Mouse (Mus musculus): ENCODE results near the gene Adamts14. TPM values are rescaled to one million over a fixed set of nuclear protein-coding genes. Genes with fewer than 3 reads are reported as not detected.

Gene Adamts14
- polyA plus RNA-seq, 1 experiment from 2014 or later, result 0.85 TPM

GRCm38 (mm10) chr10:61297477-61297876 lies 24.2 kb upstream of the Adamts14 start, which contains the start of gene Prf1:
Prf1 (plus strand) TSS chr10:61297833.
- H3K4me3 ChIP-seq (replicated peaks), result no peak within 1 kb of the TSS
- no peak within 1 kb of the TSS for H3K4me2 ChIP-seq
- no peaks in the 10 kb centered on the region for H3K4me1 ChIP-seq (replicated peaks)
- H3K36me3 ChIP-seq, result no peaks in the 10 kb centered on the region
- H3K27ac ChIP-seq, result no peak within 1 kb of the TSS
- no peak within 1 kb of the TSS for H3K9ac ChIP-seq (replicated peaks)
- no peaks in the 10 kb centered on the region for H3K9me3 ChIP-seq
- H3K27me3 ChIP-seq, result no peaks in the 10 kb centered on the region; the same call in 1 of the 2 replicates
- ATAC-seq (ENCODE audit: insufficient number of reproducible peaks, insufficient read depth, low FRiP score, low TSS enrichment, low read depth), result no peak
- 75% methylated on average over 7 of the region's 7 CpGs for WGBS

GRCm38 (mm10) chr10:61296713-61297445 lies 23.6 kb upstream of the Adamts14 start:
- Histone ChIP-seq H3K4me3 (replicated peaks) (no peak overlapping the region), H3K36me3 (no peaks in the 10 kb centered on the region), H3K27ac (no peak overlapping the region), H3K4me2 (no peak overlapping the region), H3K9ac (replicated peaks) (no peak overlapping the region), H3K27me3 (no peaks in the 10 kb centered on the region; the same call in 1 of the 2 replicates), H3K9me3 (no peaks in the 10 kb centered on the region), H3K4me1 (replicated peaks) (no peaks in the 10 kb centered on the region)
- ATAC-seq (ENCODE audit: insufficient number of reproducible peaks, insufficient read depth, low FRiP score, low TSS enrichment, low read depth), result no peak
- WGBS, result 82% methylated on average over 8 of the region's 8 CpGs

- H3K4me2 ChIP-seq, result no peak overlapping the region
- H3K27me3 ChIP-seq, result no peaks in the 10 kb centered on the region; the same call in 1 of the 2 replicates
- no peaks in the 10 kb centered on the region for H3K9me3 ChIP-seq
- H3K27ac ChIP-seq, result no peak overlapping the region
- no peak for ATAC-seq (ENCODE audit: insufficient number of reproducible peaks, insufficient read depth, low FRiP score, low TSS enrichment, low read depth)
- no peaks in the 10 kb centered on the region for H3K36me3 ChIP-seq
- H3K4me1 ChIP-seq (replicated peaks), result no peaks in the 10 kb centered on the region
- WGBS, result 84% methylated on average over 8 of the region's 8 CpGs
- no peak overlapping the region for H3K4me3 ChIP-seq (replicated peaks)
- no peak overlapping the region for H3K9ac ChIP-seq (replicated peaks)
These were observed 21.0 kb upstream of the Adamts14 start for GRCm38 (mm10) chr10:61294242-61294641.

GRCm38 (mm10) chr10:61290479-61290878 lies 17.2 kb upstream of the Adamts14 start:
- 0 out of 2 replicates have a peak, but pooled peaks cover 6% of the 10 kb centered on the region for H3K4me1 ChIP-seq (replicated peaks)
- no peak for ATAC-seq (ENCODE audit: insufficient number of reproducible peaks, insufficient read depth, low FRiP score, low TSS enrichment, low read depth)
- H3K27ac ChIP-seq, result 0 out of 2 replicates have a peak overlapping the region, but pooled peaks have one; percentile 29
- no peak overlapping the region for H3K4me2 ChIP-seq
- no peaks in the 10 kb centered on the region for H3K36me3 ChIP-seq
- 78% methylated on average over 2 of the region's 2 CpGs for WGBS
- H3K27me3 ChIP-seq, result no peaks in the 10 kb centered on the region
- H3K9me3 ChIP-seq, result no peaks in the 10 kb centered on the region
- H3K4me3 ChIP-seq (replicated peaks), result no peak overlapping the region
- no peak overlapping the region for H3K9ac ChIP-seq (replicated peaks)

- no peak overlapping the region for H3K27ac ChIP-seq
- H3K9ac ChIP-seq (replicated peaks), result no peak overlapping the region
- no peak overlapping the region for H3K4me3 ChIP-seq (replicated peaks)
- 82% methylated on average over 2 of the region's 2 CpGs for WGBS
- no peak for ATAC-seq (ENCODE audit: insufficient number of reproducible peaks, insufficient read depth, low FRiP score, low TSS enrichment, low read depth)
- H3K36me3 ChIP-seq, result no peaks in the 10 kb centered on the region
- no peaks in the 10 kb centered on the region for H3K27me3 ChIP-seq
- H3K4me1 ChIP-seq (replicated peaks), result 0 out of 2 replicates have a peak, but pooled peaks cover 6% of the 10 kb centered on the region
- H3K4me2 ChIP-seq, result no peak overlapping the region
- H3K9me3 ChIP-seq, result no peaks in the 10 kb centered on the region
These were observed 16.8 kb upstream of the Adamts14 start for GRCm38 (mm10) chr10:61290016-61290415.

- 0 out of 2 replicates have a peak, but pooled peaks cover 6% of the 10 kb centered on the region for H3K4me1 ChIP-seq (replicated peaks)
- H3K9me3 ChIP-seq, result no peaks in the 10 kb centered on the region
- no peak for ATAC-seq (ENCODE audit: insufficient number of reproducible peaks, insufficient read depth, low FRiP score, low TSS enrichment, low read depth)
- H3K27ac ChIP-seq, result no peak overlapping the region
- H3K36me3 ChIP-seq, result no peaks in the 10 kb centered on the region
- no peaks in the 10 kb centered on the region for H3K27me3 ChIP-seq
- no peak overlapping the region for H3K4me2 ChIP-seq
- WGBS, result 72% methylated on average over 7 of the region's 7 CpGs
- no peak overlapping the region for H3K4me3 ChIP-seq (replicated peaks)
- H3K9ac ChIP-seq (replicated peaks), result no peak overlapping the region
These were observed 13.0 kb upstream of the Adamts14 start for GRCm38 (mm10) chr10:61286246-61286645.

- 81% methylated on average over 11 of the region's 11 CpGs for whole genome bisulfite sequencing
- Histone ChIP-seq H3K9me3 (no peaks in the 10 kb centered on the region), H3K4me3 (replicated peaks) (no peak overlapping the region), H3K36me3 (no peaks in the 10 kb centered on the region), H3K4me1 (replicated peaks) (0 out of 2 replicates have a peak, but pooled peaks cover 6% of the 10 kb centered on the region), H3K9ac (replicated peaks) (no peak overlapping the region), H3K27ac (no peak overlapping the region), H3K27me3 (no peaks in the 10 kb centered on the region), H3K4me2 (no peak overlapping the region)
- no peak for ATAC-seq (ENCODE audit: insufficient number of reproducible peaks, insufficient read depth, low FRiP score, low TSS enrichment, low read depth)
These were observed 12.0 kb upstream of the Adamts14 start for GRCm38 (mm10) chr10:61285271-61285670.

GRCm38 (mm10) chr10:61284309-61284708 lies 11.1 kb upstream of the Adamts14 start:
- 90% methylated on average over 4 of the region's 4 CpGs for WGBS
- Histone ChIP-seq H3K9me3 (no peaks in the 10 kb centered on the region), H3K9ac (replicated peaks) (no peak overlapping the region), H3K4me2 (no peak overlapping the region), H3K27me3 (no peaks in the 10 kb centered on the region), H3K4me1 (replicated peaks) (0 out of 2 replicates have a peak, but pooled peaks cover 6% of the 10 kb centered on the region), H3K27ac (no peak overlapping the region), H3K4me3 (replicated peaks) (no peak overlapping the region), H3K36me3 (no peaks in the 10 kb centered on the region)
- ATAC-seq (ENCODE audit: insufficient number of reproducible peaks, insufficient read depth, low FRiP score, low TSS enrichment, low read depth), result no peak

- Histone ChIP-seq H3K4me1 (replicated peaks) (0 out of 2 replicates have a peak, but pooled peaks cover 4% of the 10 kb centered on the region), H3K27ac (no peak overlapping the region), H3K4me3 (replicated peaks) (no peak overlapping the region), H3K9me3 (no peaks in the 10 kb centered on the region), H3K4me2 (no peak overlapping the region), H3K36me3 (no peaks in the 10 kb centered on the region), H3K27me3 (no peaks in the 10 kb centered on the region), H3K9ac (replicated peaks) (no peak overlapping the region)
- 73% methylated on average over 5 of the region's 5 CpGs for WGBS
- no peak for ATAC-seq (ENCODE audit: insufficient number of reproducible peaks, insufficient read depth, low FRiP score, low TSS enrichment, low read depth)
These were observed 7.9 kb upstream of the Adamts14 start for GRCm38 (mm10) chr10:61281115-61281514.

GRCm38 (mm10) chr10:61277918-61278674 lies 4.9 kb upstream of the Adamts14 start:
- Histone ChIP-seq H3K4me2 (no peak overlapping the region), H3K4me1 (replicated peaks) (peaks cover 9% of the 10 kb centered on the region), H3K36me3 (no peaks in the 10 kb centered on the region), H3K27me3 (peaks cover 13% of the 10 kb centered on the region; the same call in 1 of the 2 replicates), H3K27ac (no peak overlapping the region), H3K9me3 (no peaks in the 10 kb centered on the region), H3K4me3 (replicated peaks) (no peak overlapping the region), H3K9ac (replicated peaks) (no peak overlapping the region)
- WGBS, result 76% methylated on average over 14 of the region's 14 CpGs
- no peak for ATAC-seq (ENCODE audit: insufficient number of reproducible peaks, insufficient read depth, low FRiP score, low TSS enrichment, low read depth)

GRCm38 (mm10) chr10:61277051-61277450 lies 3.8 kb upstream of the Adamts14 start:
- H3K4me3 ChIP-seq (replicated peaks), result no peak overlapping the region
- H3K36me3 ChIP-seq, result no peaks in the 10 kb centered on the region
- H3K27me3 ChIP-seq, result peaks cover 22% of the 10 kb centered on the region
- ATAC-seq (ENCODE audit: insufficient number of reproducible peaks, insufficient read depth, low FRiP score, low TSS enrichment, low read depth), result no peak
- WGBS, result 91% methylated on average over 6 of the region's 6 CpGs
- H3K9ac ChIP-seq (replicated peaks), result no peak overlapping the region
- H3K4me1 ChIP-seq (replicated peaks), result peaks cover 9% of the 10 kb centered on the region
- H3K27ac ChIP-seq, result no peak overlapping the region
- no peak overlapping the region for H3K4me2 ChIP-seq
- H3K9me3 ChIP-seq, result no peaks in the 10 kb centered on the region

Measured in limb, embryonic 12.5 days (tissue).